Mouse (Mus musculus) megakaryocyte, embryonic 14.5 days (primary cell): ENCODE data around the gene Reln.

ENCODE experiments used
- FLI1 ChIP-seq: IDR thresholded peaks from 2 replicates; pipeline ENCODE4 v1.6.1; 2012; ENCODE audit warnings: low read length, inconsistent platforms, mixed read lengths
- GATA1 ChIP-seq: IDR thresholded peaks from 3 replicates; pipeline ENCODE4 v1.6.1; 2012; ENCODE audit warnings: mixed read lengths, low read length, inconsistent platforms, borderline replicate concordance

DNA sequence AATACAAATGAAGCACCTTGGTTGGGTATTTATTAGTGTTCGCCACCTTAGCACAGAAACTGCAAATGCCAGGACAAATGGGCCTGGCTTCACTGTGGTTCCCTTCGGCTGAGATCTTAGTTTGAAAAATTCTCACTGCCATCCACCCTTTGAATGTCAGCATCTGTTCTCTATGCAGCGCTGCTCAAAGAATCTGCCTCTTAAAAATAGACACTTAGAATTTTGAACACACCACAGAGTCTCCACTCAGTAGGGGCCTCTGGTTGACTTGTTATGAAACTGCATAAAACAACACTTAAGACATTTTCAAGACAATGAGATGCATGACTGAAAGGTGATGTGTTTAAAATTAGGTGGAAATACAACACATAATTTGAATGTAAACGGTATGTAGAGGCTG, 387.4 kb downstream of the Reln start:
- TF ChIP-seq GATA1 (no peak), FLI1 (no peak)
